Mouse (Mus musculus) spleen, adult 2 months (tissue): ENCODE measurements around the gene Tm4sf20. TPM values are rescaled to one million over a fixed set of nuclear protein-coding genes. Genes with fewer than 3 reads are reported as not detected.
A peak's percentile ranks its signal among the peaks of the same experiment; 100 is the strongest.

Source experiments
- DNase-seq, 2 experiments: peaks; one replicate each; pipeline versions ENCODE4 v3.0.0 to v3.0.0-alpha.2; 2012 to 2021; ENCODE audit warnings: low spot score in 2 of 2, low read depth in 1 of 2
- H3K27ac ChIP-seq: fragments of 200-500 bp; 2 replicates; pipeline ENCODE4 v1.5.1; 2012; ENCODE audit warnings: low read length, inconsistent platforms; ENCODE audit not compliant: insufficient read depth
- H3K27me3 ChIP-seq: fragments of 200-500 bp; 2 replicates; pipeline ENCODE4 v1.6.1; 2012; ENCODE audit warnings: mild to moderate bottlenecking, moderate library complexity, low read length, inconsistent platforms; ENCODE audit not compliant: control insufficient read depth, insufficient read depth
- H3K36me3 ChIP-seq: fragments of 200-500 bp; 2 replicates; pipeline ENCODE4 v1.6.1; 2012; ENCODE audit warnings: mild to moderate bottlenecking, low read length, inconsistent platforms; ENCODE audit not compliant: control insufficient read depth, insufficient read depth
- H3K4me1 ChIP-seq: fragments of 200-500 bp; 2 replicates; pipeline ENCODE4 v1.6.1; 2011; ENCODE audit warnings: inconsistent platforms; ENCODE audit not compliant: control insufficient read depth, insufficient read depth, insufficient read length
- H3K4me3 ChIP-seq: fragments of 200-500 bp; 2 replicates; pipeline ENCODE4 v1.5.1; 2011; ENCODE audit warnings: mild to moderate bottlenecking, inconsistent platforms; ENCODE audit not compliant: insufficient read depth, insufficient read length; ENCODE audit errors: extremely low read depth
- CTCF ChIP-seq: fragments of 200-500 bp; IDR thresholded peaks from 2 replicates; pipeline ENCODE4 v1.5.1; 2011; ENCODE audit warnings: mild to moderate bottlenecking, inconsistent platforms; ENCODE audit not compliant: insufficient read depth, insufficient read length, insufficient replicate concordance; ENCODE audit errors: extremely low read depth
- POLR2A ChIP-seq: fragments of 200-500 bp; IDR thresholded peaks from 2 replicates; pipeline ENCODE4 v1.6.1; 2011; ENCODE audit warnings: low read depth, low read length, inconsistent platforms
- WGBS: fragments of 180-500 bp; shearing (Covaris S2); methylation state at CpG from one replicate; pipeline ENCODE4 v1.1.7; 2018; 5-methylcytosine and 5-hydroxymethylcytosine counted together
- polyA plus RNA-seq: library from polyadenylated mRNA; depleted of rRNA; stranded (reverse); fragments of >200 nt; gene quantifications from 2 replicates; pipeline ENCODE4 v1.2.3, GENCODE M21; 2012

Tm4sf20 gene
- polyA plus RNA-seq, 1 experiment = not detected

DNA sequence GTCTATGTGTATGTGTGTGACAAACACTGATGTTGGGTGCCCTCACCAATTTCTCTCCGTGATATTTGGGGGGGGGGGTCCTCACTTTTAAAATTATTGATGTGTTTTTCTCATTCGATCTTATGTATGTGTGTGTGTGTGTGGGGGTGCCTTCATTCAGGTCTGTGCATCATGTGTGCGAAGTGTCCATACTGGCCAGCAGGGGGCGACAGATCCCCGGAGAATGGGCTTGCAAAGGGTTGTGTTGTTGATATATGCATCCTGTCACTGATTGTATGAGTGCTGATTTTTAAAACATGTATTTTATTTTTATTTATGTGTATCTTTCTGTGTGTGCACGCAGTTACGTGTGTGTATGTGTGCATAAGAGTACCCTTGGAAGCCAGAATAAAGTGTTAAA lies 35.3 kb upstream of the Tm4sf20 start:
- Histone ChIP-seq H3K27me3 (no peaks in the 10 kb centered on the region), H3K27ac (no peak overlapping the region), H3K36me3 (no peaks in the 10 kb centered on the region), H3K4me1 (no peaks in the 10 kb centered on the region), H3K4me3 (no peak overlapping the region)
- TF ChIP-seq CTCF (peak; percentile 55; the same call in 1 of the 2 replicates), POLR2A (no peak)
- peak in 1 of 2 experiments; percentile 34 for DNase-seq
- WGBS = 88% methylated on average over 7 of the region's 7 CpGs

- Histone ChIP-seq H3K36me3 (no peaks in the 10 kb centered on the region), H3K4me1 (no peaks in the 10 kb centered on the region), H3K27me3 (no peaks in the 10 kb centered on the region), H3K27ac (no peak overlapping the region), H3K4me3 (no peak overlapping the region)
- TF ChIP-seq CTCF (no peak), POLR2A (no peak)
- no peak for DNase-seq
- 73% methylated on average over 12 of the region's 12 CpGs for WGBS
Measured at GRCm38 (mm10) chr1:82801105-82801783, 33.0 kb upstream of the Tm4sf20 start.

DNA sequence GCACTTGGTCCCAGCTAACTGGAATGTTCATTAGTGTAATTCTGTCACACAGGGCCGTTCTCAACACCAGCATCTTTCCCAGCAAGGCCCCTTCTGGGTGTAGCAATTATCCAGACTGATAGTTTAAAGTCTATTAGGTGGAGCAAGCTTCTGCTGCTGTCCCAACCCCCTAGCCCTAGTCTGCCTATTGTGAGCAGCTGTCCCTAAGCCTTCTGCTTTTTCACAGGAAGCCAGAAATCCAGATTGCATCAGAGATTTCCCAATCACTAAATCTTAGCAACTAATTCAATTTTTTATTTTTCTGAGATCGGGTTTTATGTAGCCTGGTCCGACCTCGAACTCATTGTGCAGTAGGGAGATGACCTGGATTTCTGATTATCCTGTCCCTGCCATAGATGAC lies 30.7 kb upstream of the Tm4sf20 start:
- no peaks in the 10 kb centered on the region for H3K36me3 ChIP-seq

GRCm38 (mm10) chr1:82798304-82798703 lies 30.0 kb upstream of the Tm4sf20 start:
- Histone ChIP-seq H3K27ac (no peak overlapping the region), H3K27me3 (no peaks in the 10 kb centered on the region), H3K4me1 (peaks cover 5% of the 10 kb centered on the region; the same call in 1 of the 2 replicates), H3K4me3 (no peak overlapping the region), H3K36me3 (no peaks in the 10 kb centered on the region)
- no peak for TF ChIP-seq CTCF
- no peak for TF ChIP-seq POLR2A
- DNase-seq = no peak
- WGBS = 10% methylated on average over 5 of the region's 5 CpGs

More for the DNA sequence above, 30.7 kb upstream of the Tm4sf20 start:
- WGBS = 29% methylated on average over 4 of the region's 4 CpGs
- Histone ChIP-seq H3K27me3 (no peaks in the 10 kb centered on the region), H3K4me1 (peaks cover 5% of the 10 kb centered on the region; the same call in 1 of the 2 replicates), H3K4me3 (no peak overlapping the region), H3K27ac (peak overlapping the region; percentile 26; the same call in 1 of the 2 replicates)
- no peak for TF ChIP-seq CTCF
- no peak for TF ChIP-seq POLR2A
- DNase-seq = no peak

GRCm38 (mm10) chr1:82797088-82797487 lies 28.8 kb upstream of the Tm4sf20 start:
- H3K27me3 ChIP-seq = no peaks in the 10 kb centered on the region
- WGBS = 78% methylated on average over 4 of the region's 4 CpGs
- H3K27ac ChIP-seq = no peak overlapping the region
- no peak for DNase-seq
- peaks cover 5% of the 10 kb centered on the region; the same call in 1 of the 2 replicates for H3K4me1 ChIP-seq
- TF ChIP-seq CTCF (no peak), POLR2A (no peak)
- H3K36me3 ChIP-seq = no peaks in the 10 kb centered on the region
- H3K4me3 ChIP-seq = no peak overlapping the region

GRCm38 (mm10) chr1:82795702-82796443 lies 27.6 kb upstream of the Tm4sf20 start:
- peaks cover 5% of the 10 kb centered on the region; the same call in 1 of the 2 replicates for H3K4me1 ChIP-seq
- DNase-seq = no peak
- TF ChIP-seq CTCF = no peak
- H3K4me3 ChIP-seq = no peak overlapping the region
- no peak overlapping the region; the same call in 1 of the 2 replicates for H3K27ac ChIP-seq
- 27% methylated on average over 18 of the region's 18 CpGs for WGBS
- H3K36me3 ChIP-seq = no peaks in the 10 kb centered on the region
- no peaks in the 10 kb centered on the region for H3K27me3 ChIP-seq
